Mouse (Mus musculus) MEL (cell line): ENCODE data around the gene Gm10722. TPM values are rescaled to one million over a fixed set of nuclear protein-coding genes. Genes with fewer than 3 reads are reported as not detected.
"Not testable (repeated sequence)": the region's sequence is repeated elsewhere in the genome, so short reads cannot be mapped to it uniquely, and the experiment has no call there.

Experiments
- DNase-seq: peaks from one replicate; pipeline ENCODE4 v3.0.0; 2011; ENCODE audit warnings: low read depth, low spot score
- H3K27ac ChIP-seq: 2 replicates; pipeline ENCODE4 v1.5.1; 2012; ENCODE audit warnings: low read depth, mild to moderate bottlenecking, control low read depth, low read length, moderate library complexity; ENCODE audit not compliant: control insufficient read depth
- H3K27me3 ChIP-seq, 2 experiments: fragments of 150-350 bp in 1 of 2; sonication (generic) in 1 of 2; 2 replicates each; pipeline ENCODE4 v1.6.1; 2012; ENCODE audit warnings: low read length in 2 of 2, mild to moderate bottlenecking in 2 of 2, improper control_type of control experiment in 1 of 2, moderate library complexity in 1 of 2; ENCODE audit not compliant: insufficient read depth in 2 of 2, control insufficient read depth in 1 of 2
- H3K36me3 ChIP-seq, 2 experiments: 2 replicates each; pipeline ENCODE4 v1.6.1; 2012 to 2014; ENCODE audit warnings: low read length in 2 of 2, improper control_type of control experiment in 1 of 2, inconsistent platforms in 1 of 2, mild to moderate bottlenecking in 1 of 2; ENCODE audit not compliant: insufficient read depth in 2 of 2, control insufficient read depth in 1 of 2
- H3K4me1 ChIP-seq, 2 experiments: fragments of 150-350 bp in 1 of 2; sonication (generic) in 1 of 2; 2 replicates each; pipeline ENCODE4 v1.6.1; 2012; ENCODE audit warnings: low read length in 2 of 2, improper control_type of control experiment in 1 of 2, mild to moderate bottlenecking in 1 of 2; ENCODE audit not compliant: insufficient read depth in 2 of 2, control insufficient read depth in 1 of 2
- H3K4me3 ChIP-seq, 2 experiments: fragments of 150-350 bp in 1 of 2; sonication (generic) in 1 of 2; 2 replicates each; pipeline ENCODE4 v1.5.1; 2012; ENCODE audit warnings: low read depth in 2 of 2, low read length in 2 of 2, mild to moderate bottlenecking in 2 of 2, moderate library complexity in 2 of 2, control low read depth in 1 of 2, improper control_type of control experiment in 1 of 2; ENCODE audit not compliant: control insufficient read depth in 1 of 2, insufficient read depth in 1 of 2
- H3K79me2 ChIP-seq: 2 replicates; pipeline ENCODE4 v1.6.1; 2012; ENCODE audit warnings: mild to moderate bottlenecking, low read length, moderate library complexity; ENCODE audit not compliant: control insufficient read depth, poor library complexity, insufficient read depth
- H3K9ac ChIP-seq: 2 replicates; pipeline ENCODE4 v1.6.1; 2012; ENCODE audit warnings: low read depth, mild to moderate bottlenecking, control low read depth, low read length, moderate library complexity; ENCODE audit not compliant: control insufficient read depth, poor library complexity, severe bottlenecking
- H3K9me3 ChIP-seq: fragments of 150-350 bp; sonication (generic); replicated peaks from 2 replicates; pipeline ENCODE4 v1.6.1; 2012; ENCODE audit warnings: mild to moderate bottlenecking, low read length, improper control_type of control experiment, moderate library complexity; ENCODE audit not compliant: insufficient read depth
- polyA plus RNA-seq, 2 experiments: library from polyadenylated mRNA; stranded (reverse) in 1 of 2; unstranded in 1 of 2; fragments of >175 nt in 1 of 2; fragments of >200 nt in 1 of 2; gene quantifications; 2 replicates each; pipeline versions ENCODE4 v1.2.1 to v1.2.4; 2012; ENCODE audit warnings: low replicate concordance in 2 of 2, low read depth in 1 of 2; ENCODE audit not compliant: insufficient read length in 2 of 2, insufficient read depth in 1 of 2, missing spikeins in 1 of 2
- total RNA-seq: library from RNA; depleted of rRNA; stranded (reverse); fragments of 300-350 nt; gene quantifications from 2 replicates; pipeline ENCODE4 v1.2.3, GENCODE M21; 2012

The Gm10722 gene
- total and polyA plus RNA-seq, 3 experiments: not detected

GRCm38 (mm10) chr9:3019835-3020727, 19.4 kb downstream of the Gm10722 start:
- not testable (repeated sequence) for H3K4me1 ChIP-seq, H3K79me2 ChIP-seq, DNase-seq, H3K9ac ChIP-seq, H3K27me3 ChIP-seq, H3K9me3 ChIP-seq, H3K27ac ChIP-seq, H3K4me3 ChIP-seq, H3K36me3 ChIP-seq

GRCm38 (mm10) chr9:3022316-3023008, 21.7 kb downstream of the Gm10722 start:
- H3K4me3 ChIP-seq, H3K36me3 ChIP-seq, H3K9me3 ChIP-seq, H3K79me2 ChIP-seq, H3K27me3 ChIP-seq, H3K27ac ChIP-seq, H3K9ac ChIP-seq, H3K4me1 ChIP-seq: not testable (repeated sequence)
- DNase-seq: peak; percentile 70

- H3K9me3 ChIP-seq, H3K4me1 ChIP-seq, H3K27ac ChIP-seq, H3K79me2 ChIP-seq, DNase-seq, H3K27me3 ChIP-seq, H3K9ac ChIP-seq, H3K4me3 ChIP-seq, H3K36me3 ChIP-seq: not testable (repeated sequence)
These were observed 22.7 kb downstream of the Gm10722 start, which contains the start of gene Gm10718 for GRCm38 (mm10) chr9:3023312-3023984. Gene Gm10718, plus strand, starts transcription at chr9:3023547.

- H3K79me2 ChIP-seq, DNase-seq, H3K27me3 ChIP-seq, H3K36me3 ChIP-seq, H3K9ac ChIP-seq, H3K9me3 ChIP-seq, H3K27ac ChIP-seq, H3K4me1 ChIP-seq, H3K4me3 ChIP-seq: not testable (repeated sequence)
These were observed 23.4 kb downstream of the Gm10722 start for GRCm38 (mm10) chr9:3023985-3024648.

GRCm38 (mm10) chr9:3024912-3025467, 24.3 kb downstream of the Gm10722 start, which contains the start of gene Gm10717:
Gene Gm10717, plus strand, starts transcription at chr9:3025417.
- H3K27ac ChIP-seq, H3K27me3 ChIP-seq, H3K4me3 ChIP-seq, H3K9ac ChIP-seq, H3K36me3 ChIP-seq, H3K79me2 ChIP-seq, H3K4me1 ChIP-seq, DNase-seq, H3K9me3 ChIP-seq: not testable (repeated sequence)

GRCm38 (mm10) chr9:3025653-3026052, 24.9 kb downstream of the Gm10722 start:
- H3K4me1 ChIP-seq, H3K79me2 ChIP-seq, DNase-seq, H3K27me3 ChIP-seq, H3K4me3 ChIP-seq, H3K36me3 ChIP-seq, H3K27ac ChIP-seq, H3K9ac ChIP-seq, H3K9me3 ChIP-seq: not testable (repeated sequence)
